Mouse (Mus musculus) CH12.LX (cell line): ENCODE results near the gene Pou2f3. TPM values are rescaled to one million over a fixed set of nuclear protein-coding genes. Genes with fewer than 3 reads are reported as not detected.

Experiments used
- DNase-seq: peaks from one replicate; pipeline ENCODE4 v3.0.0-alpha.2; 2013; ENCODE audit errors: extremely low read depth
- H3K27ac ChIP-seq: 2 replicates; pipeline ENCODE4 v1.5.1; 2012; ENCODE audit warnings: low read depth, mild to moderate bottlenecking, control low read depth, moderate library complexity; ENCODE audit not compliant: insufficient read depth
- H3K27me3 ChIP-seq: replicated peaks from 2 replicates; pipeline ENCODE3; 2012; ENCODE audit warnings: inconsistent platforms
- H3K36me3 ChIP-seq, 2 experiments: replicated peaks in 1 of 2; 2 replicates each; pipeline versions ENCODE3 to v1.6.1; 2012; ENCODE audit warnings: inconsistent platforms in 1 of 2, low read length in 1 of 2, mild to moderate bottlenecking in 1 of 2, mixed read lengths in 1 of 2, moderate library complexity in 1 of 2; ENCODE audit not compliant: control insufficient read depth in 1 of 2, insufficient read depth in 1 of 2
- H3K4me1 ChIP-seq, 2 experiments: 2 replicates each; pipeline ENCODE4 v1.6.1; 2012; ENCODE audit warnings: inconsistent platforms in 1 of 2, moderate library complexity in 1 of 2; ENCODE audit not compliant: insufficient read depth in 2 of 2, control insufficient read depth in 1 of 2
- H3K4me2 ChIP-seq: 2 replicates; pipeline ENCODE4 v1.6.1; 2012; ENCODE audit warnings: low read depth, mild to moderate bottlenecking, control low read depth; ENCODE audit not compliant: poor library complexity, insufficient read depth, severe bottlenecking
- H3K4me3 ChIP-seq, 3 experiments: fragments of 150-350 bp in 1 of 3; sonication (generic) in 1 of 3; replicated peaks in 1 of 3; 2 replicates each; pipeline versions ENCODE3 to v1.5.1; 2011 to 2012; ENCODE audit warnings: low read depth in 2 of 3, low read length in 2 of 3, mild to moderate bottlenecking in 2 of 3, moderate library complexity in 2 of 3, control low read depth in 1 of 3, improper control_type of control experiment in 1 of 3, inconsistent platforms in 1 of 3, mixed read lengths in 1 of 3; ENCODE audit not compliant: poor library complexity in 1 of 3
- H3K79me2 ChIP-seq: replicated peaks from 2 replicates; pipeline ENCODE4 v1.6.1; 2012; ENCODE audit warnings: mild to moderate bottlenecking, moderate library complexity; ENCODE audit not compliant: control insufficient read depth, poor library complexity, insufficient read depth, severe bottlenecking; ENCODE audit errors: extremely low read depth
- H3K9ac ChIP-seq: 2 replicates; pipeline ENCODE4 v1.6.1; 2012; ENCODE audit warnings: low read depth, mild to moderate bottlenecking, control low read depth, moderate library complexity; ENCODE audit not compliant: insufficient read depth
- H3K9me3 ChIP-seq: replicated peaks from 2 replicates; pipeline ENCODE3; 2012; ENCODE audit warnings: low read length, inconsistent platforms, mixed read lengths
- CHD2 ChIP-seq: IDR thresholded peaks from 2 replicates; pipeline ENCODE4 v1.6.1; 2011; ENCODE audit warnings: low read length, improper control_type of control experiment
- CTCF ChIP-seq, 2 experiments: IDR thresholded peaks in 1 of 2; conservative IDR thresholded peaks in 1 of 2; 2 replicates each; pipeline ENCODE4 v1.5.1; 2011 to 2012; ENCODE audit warnings: low read depth in 2 of 2, low read length in 2 of 2, improper control_type of control experiment in 1 of 2, inconsistent platforms in 1 of 2, mild to moderate bottlenecking in 1 of 2, moderate library complexity in 1 of 2
- E2F4 ChIP-seq: IDR thresholded peaks from 2 replicates; pipeline ENCODE4 v1.6.1; 2011; ENCODE audit warnings: low read depth, low read length, improper control_type of control experiment; ENCODE audit not compliant: insufficient replicate concordance
- ELF1 ChIP-seq: IDR thresholded peaks from 2 replicates; pipeline ENCODE4 v1.6.1; 2014; ENCODE audit warnings: low read depth, mild to moderate bottlenecking, inconsistent platforms, low read length, improper control_type of control experiment
- EP300 ChIP-seq: IDR thresholded peaks from 2 replicates; pipeline ENCODE4 v1.6.1; 2011; ENCODE audit warnings: low read length, improper control_type of control experiment
- ETS1 ChIP-seq: conservative IDR thresholded peaks from 2 replicates; pipeline ENCODE4 v1.6.1; 2012; ENCODE audit warnings: low read depth, mild to moderate bottlenecking, inconsistent platforms, low read length, improper control_type of control experiment, moderate library complexity
- GABPA ChIP-seq: IDR thresholded peaks from 2 replicates; pipeline ENCODE4 v1.6.1; 2012; ENCODE audit warnings: low read depth, low read length, improper control_type of control experiment, inconsistent platforms; ENCODE audit not compliant: insufficient replicate concordance
- IRF4 ChIP-seq: IDR thresholded peaks from 2 replicates; pipeline ENCODE4 v1.6.1; 2014; ENCODE audit warnings: low read depth, mild to moderate bottlenecking, inconsistent platforms, low read length, improper control_type of control experiment
- JUN ChIP-seq: IDR thresholded peaks from 2 replicates; pipeline ENCODE4 v1.6.1; 2011; ENCODE audit warnings: low read depth, mild to moderate bottlenecking, low read length, improper control_type of control experiment, moderate library complexity; ENCODE audit not compliant: insufficient read depth
- MAFK ChIP-seq: IDR thresholded peaks from 2 replicates; pipeline ENCODE4 v1.6.1; 2011; ENCODE audit warnings: low read length, improper control_type of control experiment; ENCODE audit not compliant: insufficient replicate concordance
- MAZ ChIP-seq: IDR thresholded peaks from 2 replicates; pipeline ENCODE4 v1.6.1; 2012; ENCODE audit warnings: low read depth, mild to moderate bottlenecking, inconsistent platforms, low read length, improper control_type of control experiment, moderate library complexity
- NRF1 ChIP-seq: IDR thresholded peaks from 2 replicates; pipeline ENCODE4 v1.6.1; 2014; ENCODE audit warnings: low read depth, mild to moderate bottlenecking, inconsistent platforms, low read length, improper control_type of control experiment, moderate library complexity
- PAX5 ChIP-seq: IDR thresholded peaks from 2 replicates; pipeline ENCODE4 v1.6.1; 2012; ENCODE audit warnings: low read length, inconsistent platforms, mixed read lengths
- RAD21 ChIP-seq: IDR thresholded peaks from 2 replicates; pipeline ENCODE4 v1.6.1; 2011; ENCODE audit warnings: low read depth, mild to moderate bottlenecking, low read length, improper control_type of control experiment, moderate library complexity
- UBTF ChIP-seq: IDR thresholded peaks from 2 replicates; pipeline ENCODE4 v1.6.1; 2012; ENCODE audit warnings: low read depth, mild to moderate bottlenecking, inconsistent platforms, low read length, improper control_type of control experiment, moderate library complexity
- USF1 ChIP-seq: IDR thresholded peaks from 2 replicates; pipeline ENCODE4 v1.6.1; 2014; ENCODE audit warnings: low read depth, mild to moderate bottlenecking, inconsistent platforms, low read length, improper control_type of control experiment
- ZNF384 ChIP-seq: IDR thresholded peaks from 2 replicates; pipeline ENCODE4 v1.6.1; 2012; ENCODE audit warnings: low read depth, low read length, improper control_type of control experiment, inconsistent platforms
- dilution Hi-C: fragments of 300-500 bp; cut with MboI; formaldehyde crosslinking; loops from 2 replicates; pipeline ENCODE4 v1.14.3; 2020; ENCODE audit warnings: low sequenced_read_pairs; ENCODE audit not compliant: extremely low pct_unique_long_range_greater_than_20kb, extremely low pct_ligation_motif_present
- in situ Hi-C: fragments of 300-500 bp; cut with MboI; formaldehyde crosslinking; loops from 3 replicates; pipeline ENCODE4 v1.14.3; 2019; ENCODE audit warnings: low sequenced_read_pairs, low pct_ligation_motif_present, low pct_unique_long_range_greater_than_20kb, mixed read lengths
- polyA plus RNA-seq: library from polyadenylated mRNA; unstranded; fragments of >175 nt; gene quantifications from 2 replicates; pipeline ENCODE4 v1.2.1, GENCODE M21; 2012; ENCODE audit warnings: low read depth; ENCODE audit not compliant: insufficient read length
- total RNA-seq, 2 experiments: library from RNA; depleted of rRNA; stranded (reverse); fragments of 300-350 nt in 1 of 2; fragments of >200 nt in 1 of 2; gene quantifications; 2 replicates each; pipeline ENCODE4 v1.2.3; 2012 to 2014

The Pou2f3 gene
- total and polyA plus RNA-seq, 3 experiments = 0.21 to 0.49 TPM; not detected in 1

- Histone ChIP-seq H3K36me3 (no peaks in the 10 kb centered on the region), H3K27ac (no peak overlapping the region), H3K79me2 (no peaks in the 10 kb centered on the region), H3K4me1 (no peaks in the 10 kb centered on the region), H3K9ac (no peak overlapping the region), H3K4me3 (no peak overlapping the region), H3K4me2 (no peak overlapping the region), H3K27me3 (peaks cover 26% of the 10 kb centered on the region), H3K9me3 (no peaks in the 10 kb centered on the region)
- in situ Hi-C loops (no loop called here), dilution Hi-C loops (no loop called here)
- TF ChIP-seq MAFK = no peak
- DNase-seq = no peak
Observed at GRCm38 (mm10) chr9:43228745-43229144, 18.6 kb upstream of the Pou2f3 start.

- Histone ChIP-seq H3K79me2 (no peaks in the 10 kb centered on the region), H3K9ac (no peak overlapping the region), H3K4me2 (no peak overlapping the region), H3K27me3 (peaks cover 29% of the 10 kb centered on the region), H3K36me3 (no peaks in the 10 kb centered on the region), H3K9me3 (no peaks in the 10 kb centered on the region), H3K4me3 (no peak overlapping the region), H3K4me1 (no peaks in the 10 kb centered on the region), H3K27ac (no peak overlapping the region)
- no peak for TF ChIP-seq IRF4
- TF ChIP-seq E2F4 = no peak
- no peak for TF ChIP-seq GABPA
- no peak for TF ChIP-seq CHD2
- no peak for TF ChIP-seq ELF1
- no peak for TF ChIP-seq NRF1
- TF ChIP-seq EP300 = no peak
- TF ChIP-seq ETS1 = no peak
- no peak for TF ChIP-seq JUN
- no peak for TF ChIP-seq CTCF (conservative IDR thresholded peaks at IDR 0.05 in 1 of 2, IDR thresholded peaks at IDR 0.05 in 1 of 2; ENCODE audit: low read depth in 2 of 2, low read length in 2 of 2)
- no peak for TF ChIP-seq RAD21
- no peak for TF ChIP-seq USF1
- no peak for TF ChIP-seq UBTF
- no peak for TF ChIP-seq ZNF384
- no peak for TF ChIP-seq PAX5
- TF ChIP-seq MAZ = no peak
- DNase-seq = no peak
- in situ Hi-C loops = no loop called here
- dilution Hi-C loops = no loop called here
Observed at GRCm38 (mm10) chr9:43227626-43228025, 17.5 kb upstream of the Pou2f3 start.
